Mouse (Mus musculus) adrenal gland, postnatal 36 days (tissue): ENCODE data around the gene Adgrl1. TPM values are rescaled to one million over a fixed set of nuclear protein-coding genes. Genes with fewer than 3 reads are reported as not detected.

Experiments
- DNase-seq, 2 experiments: peaks; one replicate each; pipeline ENCODE4 v3.0.0; 2021; ENCODE audit warnings: mixed read lengths in 1 of 2
- microRNA-seq: library from miRNA; unstranded; fragments of <30 nt; microRNA quantifications from one replicate; pipeline ENCODE4 v1.2.0, GENCODE M21; 2021
- total RNA-seq, 2 experiments: library from RNA; stranded (reverse); gene quantifications; 2 replicates each; pipeline ENCODE4 v1.2.3; 2021

Adgrl1 gene
- total RNA-seq, 2 experiments from 2014 or later, result 62.4 to 73.4 TPM

DNA sequence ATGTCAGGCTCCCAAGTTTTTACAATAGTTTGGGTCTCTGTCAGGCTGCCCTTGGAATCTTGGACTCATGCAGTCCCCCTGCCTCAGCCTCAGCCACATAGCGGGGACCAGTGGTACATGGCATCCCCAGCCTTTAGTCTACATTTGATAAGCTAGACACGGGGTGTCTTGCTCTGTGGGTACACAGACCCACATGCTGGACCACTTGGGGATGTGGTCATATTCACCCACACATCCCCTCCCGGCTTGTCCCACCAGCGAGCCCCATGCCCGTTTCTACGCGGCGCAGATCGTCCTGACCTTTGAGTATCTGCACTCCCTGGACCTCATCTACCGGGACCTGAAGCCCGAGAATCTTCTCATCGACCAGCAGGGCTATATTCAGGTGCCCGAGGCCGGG is 90.3 kb downstream of the Adgrl1 start:
- DNase-seq, result no peak

Small RNA genes lying within 50 kb of the gene (microRNA-seq; reads per million reads assigned to microRNA genes)
- gene Gm44330 (not detected), gene Gm44450 (0.75 reads per million)

Other genes starting within 250 kb of the Adgrl1 start
- 10 to 100 TPM; 37.8 to 44.0 TPM for gene Gipc1, start 247.4 kb upstream of the Adgrl1 start, total RNA-seq
- 1 to 10 TPM in 1 of 2 experiments, under 1 TPM in 1; 0.63 to 2.2 TPM for gene Ptger1, start 233.4 kb upstream of the Adgrl1 start, total RNA-seq
- gene Pkn1, start 200.9 kb upstream of the Adgrl1 start, total RNA-seq, result 100 to 1,000 TPM in 1 of 2 experiments, 10 to 100 TPM in 1; 98.0 to 123 TPM
- gene Ddx39, start 184.9 kb upstream of the Adgrl1 start, total RNA-seq, result 10 to 100 TPM; 21.6 to 24.8 TPM
- gene Adgre5, start 158.8 kb upstream of the Adgrl1 start, total RNA-seq, result 10 to 100 TPM; 33.8 to 34.6 TPM
- gene Gm10644, start 55.1 kb downstream of the Adgrl1 start, total RNA-seq, result 1 to 10 TPM in 1 of 2 experiments, under 1 TPM in 1; 0.46 to 1.9 TPM
- gene Asf1b, start 55.4 kb downstream of the Adgrl1 start, total RNA-seq, result 1 to 10 TPM; 3.4 to 4.5 TPM
- gene Prkaca, start 72.9 kb downstream of the Adgrl1 start, total RNA-seq, result 100 to 1,000 TPM; 234 to 305 TPM
- 10 to 100 TPM; 34.2 to 37.2 TPM for gene Samd1, start 97.6 kb downstream of the Adgrl1 start, total RNA-seq
- under 1 TPM; 0.43 to 0.50 TPM for gene 1700067K01Rik, start 101.4 kb downstream of the Adgrl1 start, total RNA-seq
- not detected for gene 2210011C24Rik, start 112.1 kb downstream of the Adgrl1 start, total RNA-seq
- gene Palm3, start 121.4 kb downstream of the Adgrl1 start, total RNA-seq, result under 1 TPM; 0.43 to 0.46 TPM
- gene Il27ra, start 142.5 kb downstream of the Adgrl1 start, total RNA-seq, result 1 to 10 TPM; 2.0 to 2.2 TPM
- not detected for gene Rln3, start 144.9 kb downstream of the Adgrl1 start, total RNA-seq
- 1 to 10 TPM; 3.1 to 3.2 TPM for gene Gm10643, start 165.0 kb downstream of the Adgrl1 start, total RNA-seq
- 10 to 100 TPM; 13.2 to 19.9 TPM for gene Rfx1, start 166.7 kb downstream of the Adgrl1 start, total RNA-seq
- gene Dcaf15, start 204.7 kb downstream of the Adgrl1 start, total RNA-seq, result 10 to 100 TPM; 16.7 to 19.4 TPM
- under 1 TPM; 0.13 to 0.46 TPM for gene Podnl1, start 225.9 kb downstream of the Adgrl1 start, total RNA-seq
- 10 to 100 TPM; 22.6 to 33.9 TPM for gene Cc2d1a, start 247.8 kb downstream of the Adgrl1 start, total RNA-seq
- gene 4930432K21Rik, start 247.9 kb downstream of the Adgrl1 start, total RNA-seq, result under 1 TPM; 0.46 to 0.76 TPM